Mouse (Mus musculus): ENCODE results near the gene Pgap3.

The Pgap3 gene

GRCm38 (mm10) chr11:98412797-98413301 lies 12.6 kb upstream of the Pgap3 start:
- in situ Hi-C loops (cut with MboI, MseI): no loop called here

GRCm38 (mm10) chr11:98412273-98412796 lies 12.0 kb upstream of the Pgap3 start, which contains the start of gene Erbb2:
Erbb2 (plus strand) TSS chr11:98412470.
- in situ Hi-C loops (cut with MboI, MseI): no loop called here

- in situ Hi-C loops (cut with MboI, MseI): no loop called here
These were observed 9.1 kb upstream of the Pgap3 start for GRCm38 (mm10) chr11:98409341-98409822.

GRCm38 (mm10) chr11:98408872-98409271 lies 8.6 kb upstream of the Pgap3 start:
- in situ Hi-C loops (cut with MboI, MseI): no loop called here

GRCm38 (mm10) chr11:98406621-98407020 lies 6.3 kb upstream of the Pgap3 start:
- in situ Hi-C loops (cut with MboI, MseI): no loop called here

GRCm38 (mm10) chr11:98400816-98401215 lies 526 bp upstream of the Pgap3 start:
- in situ Hi-C loops (cut with MboI, MseI): no loop called here

- in situ Hi-C loops (cut with MboI, MseI): no loop called here
These were observed 2.3 kb downstream of the Pgap3 start for GRCm38 (mm10) chr11:98397946-98398345.

- in situ Hi-C loops (cut with MboI, MseI): no loop called here
These were observed 5.2 kb downstream of the Pgap3 start for GRCm38 (mm10) chr11:98395041-98395440.

- in situ Hi-C loops (cut with MboI, MseI): no loop called here
These were observed 6.0 kb downstream of the Pgap3 start for GRCm38 (mm10) chr11:98394301-98394700.

GRCm38 (mm10) chr11:98393317-98393716 lies 7.0 kb downstream of the Pgap3 start:
- in situ Hi-C loops (cut with MboI, MseI): no loop called here

GRCm38 (mm10) chr11:98392645-98393044 lies 7.6 kb downstream of the Pgap3 start:
- in situ Hi-C loops (cut with MboI, MseI): no loop called here

- in situ Hi-C loops (cut with MboI, MseI): no loop called here
These were observed 8.3 kb downstream of the Pgap3 start for GRCm38 (mm10) chr11:98392034-98392433.

GRCm38 (mm10) chr11:98390141-98390540 lies 10.1 kb downstream of the Pgap3 start:
- in situ Hi-C loops (cut with MboI, MseI): no loop called here

GRCm38 (mm10) chr11:98389221-98389780 lies 11.0 kb downstream of the Pgap3 start:
- in situ Hi-C loops (cut with MboI, MseI): no loop called here

GRCm38 (mm10) chr11:98388282-98388681 lies 12.0 kb downstream of the Pgap3 start:
- in situ Hi-C loops (cut with MboI, MseI): no loop called here

GRCm38 (mm10) chr11:98387056-98387577 lies 13.2 kb downstream of the Pgap3 start:
- in situ Hi-C loops (cut with MboI, MseI): no loop called here

GRCm38 (mm10) chr11:98386596-98386995 lies 13.7 kb downstream of the Pgap3 start:
- in situ Hi-C loops (cut with MboI, MseI): no loop called here

GRCm38 (mm10) chr11:98385638-98386585 lies 14.4 kb downstream of the Pgap3 start, which contains the start of gene Pnmt:
Pnmt (plus strand) TSS chr11:98386450.
- in situ Hi-C loops (cut with MboI, MseI): no loop called here

GRCm38 (mm10) chr11:98384721-98385637 lies 15.3 kb downstream of the Pgap3 start:
- in situ Hi-C loops (cut with MboI, MseI): no loop called here

- in situ Hi-C loops (cut with MboI, MseI): no loop called here
These were observed 16.1 kb downstream of the Pgap3 start for GRCm38 (mm10) chr11:98384216-98384615.

Measured in T-helper 1 cell (primary cell).